Mouse (Mus musculus): ENCODE measurements at regions not wholly inside any gene's neighbourhood (a gene's known extent, or its start where the extent isn't known, plus 50 kb on each side); places are given as distances from the start of the nearest gene placed in this dataset.

GRCm38 (mm10) chr3:63638572-63638971 lies 154.9 kb upstream of the Gm34302 start:
- in situ Hi-C loops (cut with MboI; ENCODE audit: unreplicated experiment in 2 of 2), result no loop called here

- in situ Hi-C loops (cut with MboI; ENCODE audit: unreplicated experiment in 2 of 2), result no loop called here
Measured at GRCm38 (mm10) chr3:63637913-63638312, 154.2 kb upstream of the Gm34302 start.

- in situ Hi-C loops (cut with MboI; ENCODE audit: unreplicated experiment in 2 of 2), result no loop called here
Measured at GRCm38 (mm10) chr3:63627724-63628123, 144.0 kb upstream of the Gm34302 start.

- in situ Hi-C loops (cut with MboI; ENCODE audit: unreplicated experiment in 2 of 2), result no loop called here
Measured at GRCm38 (mm10) chr3:63616127-63616526, 132.4 kb upstream of the Gm34302 start.

- in situ Hi-C loops (cut with MboI; ENCODE audit: unreplicated experiment in 2 of 2), result no loop called here
Measured at GRCm38 (mm10) chr3:63613652-63614051, 130.0 kb upstream of the Gm34302 start.

- in situ Hi-C loops (cut with MboI; ENCODE audit: unreplicated experiment in 2 of 2), result no loop called here
Measured at GRCm38 (mm10) chr3:63612767-63613363, 129.2 kb upstream of the Gm34302 start.

- in situ Hi-C loops (cut with MboI; ENCODE audit: unreplicated experiment in 2 of 2), result no loop called here
Measured at GRCm38 (mm10) chr3:63610113-63610919, 126.6 kb upstream of the Gm34302 start.

GRCm38 (mm10) chr3:63609454-63610112 lies 125.9 kb upstream of the Gm34302 start:
- in situ Hi-C loops (cut with MboI; ENCODE audit: unreplicated experiment in 2 of 2), result no loop called here

GRCm38 (mm10) chr3:63582717-63583696 lies 99.3 kb upstream of the Gm34302 start:
- in situ Hi-C loops (cut with MboI; ENCODE audit: unreplicated experiment in 2 of 2), result no loop called here

GRCm38 (mm10) chr3:63582180-63582579 lies 98.5 kb upstream of the Gm34302 start:
- in situ Hi-C loops (cut with MboI; ENCODE audit: unreplicated experiment in 2 of 2), result no loop called here

- in situ Hi-C loops (cut with MboI; ENCODE audit: unreplicated experiment in 2 of 2), result loop anchor here (10.0 to 25.0 kb wide), 3 partner anchors 124 to 1967 kb away; partner anchors contain the start of genes Ssr3 (in 1 of the 2) and Tiparp (in 1 of the 2)
Measured at GRCm38 (mm10) chr3:63570607-63571353, 87.1 kb upstream of the Gm34302 start.

GRCm38 (mm10) chr3:63570082-63570481 lies 86.4 kb upstream of the Gm34302 start:
- in situ Hi-C loops (cut with MboI; ENCODE audit: unreplicated experiment in 2 of 2), result loop anchor here (10.0 to 25.0 kb wide), 3 partner anchors 125 to 1967 kb away; partner anchors contain the start of genes Ssr3 (in 1 of the 2) and Tiparp (in 1 of the 2)

GRCm38 (mm10) chr3:63569004-63569596 lies 85.4 kb upstream of the Gm34302 start:
- in situ Hi-C loops (cut with MboI; ENCODE audit: unreplicated experiment in 2 of 2), result loop anchor here (5.0 to 25.0 kb wide), 3 partner anchors 138 to 1968 kb away; partner anchors contain the start of genes Ssr3 (in 1 of the 2) and Tiparp (in 1 of the 2)

GRCm38 (mm10) chr3:63567726-63568125 lies 84.0 kb upstream of the Gm34302 start:
- in situ Hi-C loops (cut with MboI; ENCODE audit: unreplicated experiment in 2 of 2), result loop anchor here (5.0 to 25.0 kb wide), 3 partner anchors 140 to 1970 kb away; partner anchors contain the start of genes Ssr3 (in 1 of the 2) and Tiparp (in 1 of the 2)

- in situ Hi-C loops (cut with MboI; ENCODE audit: unreplicated experiment in 2 of 2), result loop anchor here (25.0 kb wide), 2 partner anchors 1824 to 1974 kb away; partner anchors contain the start of genes Ssr3 (in 1 of the 2) and Tiparp (in 1 of the 2)
Measured at GRCm38 (mm10) chr3:63563057-63563456, 79.4 kb upstream of the Gm34302 start.

GRCm38 (mm10) chr3:63562532-63562931 lies 78.9 kb upstream of the Gm34302 start:
- in situ Hi-C loops (cut with MboI; ENCODE audit: unreplicated experiment in 2 of 2), result loop anchor here (25.0 kb wide), 2 partner anchors 1825 to 1975 kb away; partner anchors contain the start of genes Ssr3 (in 1 of the 2) and Tiparp (in 1 of the 2)

- in situ Hi-C loops (cut with MboI; ENCODE audit: unreplicated experiment in 2 of 2), result loop anchor here (25.0 kb wide), 2 partner anchors 1827 to 1977 kb away; partner anchors contain the start of genes Ssr3 (in 1 of the 2) and Tiparp (in 1 of the 2)
Measured at GRCm38 (mm10) chr3:63560745-63561151, 77.1 kb upstream of the Gm34302 start.

- in situ Hi-C loops (cut with MboI; ENCODE audit: unreplicated experiment in 2 of 2), result loop anchor here (5.0 to 25.0 kb wide), 7 partner anchors 311 to 1981 kb away; partner anchors contain the start of genes E130311K13Rik (in 1 of the 2), Ssr3 (in 1 of the 2), Tiparp (in 1 of the 2) and Vmn2r7 (in 1 of the 2)
Measured at GRCm38 (mm10) chr3:63556741-63557140, 73.1 kb upstream of the Gm34302 start.
